Mouse (Mus musculus) heart, postnatal 25 days (tissue): ENCODE data around the gene Fam129b. TPM values are rescaled to one million over a fixed set of nuclear protein-coding genes. Genes with fewer than 3 reads are reported as not detected.

Experiments used
- total RNA-seq, 2 experiments: library from RNA; stranded (reverse); gene quantifications; 2 replicates each; pipeline ENCODE4 v1.2.3; 2021

The Fam129b gene
- total RNA-seq, 2 experiments from 2014 or later, result 23.8 to 31.9 TPM

Other genes starting within 250 kb of the Fam129b start
- 100 to 1,000 TPM; 126 to 140 TPM for gene Eng, start 229.5 kb upstream of the Fam129b start, total RNA-seq
- gene Fpgs, start 172.0 kb upstream of the Fam129b start, total RNA-seq, result 1 to 10 TPM; 4.2 to 6.0 TPM
- gene Cdk9, start 163.0 kb upstream of the Fam129b start, total RNA-seq, result 10 to 100 TPM; 23.4 to 26.4 TPM
- 10 to 100 TPM; 20.7 to 25.4 TPM for gene Sh2d3c, start 155.1 kb upstream of the Fam129b start, total RNA-seq
- not detected for gene 6330409D20Rik, start 135.1 kb upstream of the Fam129b start, total RNA-seq
- gene Tor2a, start 118.9 kb upstream of the Fam129b start, total RNA-seq, result 1 to 10 TPM; 8.1 to 8.3 TPM
- under 1 TPM; 0.10 to 0.17 TPM for gene Ttc16, start 100.5 kb upstream of the Fam129b start, total RNA-seq
- 1 to 10 TPM; 2.6 to 4.2 TPM for gene Ptrh1, start 100.3 kb upstream of the Fam129b start, total RNA-seq
- not detected for gene Cfap157, start 91.7 kb upstream of the Fam129b start, total RNA-seq
- 10 to 100 TPM; 11.0 to 11.7 TPM for gene Stxbp1, start 28.9 kb upstream of the Fam129b start, total RNA-seq
- 10 to 100 TPM; 54.8 to 58.8 TPM for gene Rpl12, start 85.4 kb downstream of the Fam129b start, total RNA-seq
- gene Lrsam1, start 85.5 kb downstream of the Fam129b start, total RNA-seq, result 10 to 100 TPM; 12.4 to 16.4 TPM
- gene Slc2a8, start 106.0 kb downstream of the Fam129b start, total RNA-seq, result 10 to 100 TPM; 14.6 to 16.0 TPM